ENCODE assay signal across 8 mouse cellular contexts in genomic region chr11:95414536-95415161, GRCm38 (mm10). TPM values are rescaled to one million over a fixed set of nuclear protein-coding genes. Genes with fewer than 3 reads are reported as not detected.
DNase-seq lines count a peak whose midpoint lies in the region; ATAC-seq lines count a peak whose summit lies in the region.

No protein-coding gene starts in this region.

- H3K4me2 ChIP-seq in embryonic facial prominence, embryonic 11.5 days (ENCODE audit: low read depth, low read length), result peak overlapping the region; percentile 68
- peak overlapping the region; percentile 83 for H3K4me2 ChIP-seq in midbrain, embryonic 11.5 days

- DNase-seq in 3134 (ENCODE audit: extremely low read depth, insufficient read length, low spot score), result peak; percentile 91
- DNase-seq in adrenal gland, postnatal 25 days, result peak; percentile 94
- DNase-seq in embryonic facial prominence, embryonic 11.5 days (ENCODE audit: low spot score), result peak; percentile 99
- DNase-seq in heart, adult 11 months, result peak; percentile 100
- DNase-seq in kidney, adult 11 months, result peak; percentile 93
- peak; percentile 99 for DNase-seq in left cerebral cortex, postnatal 4 days
- DNase-seq in midbrain, embryonic 11.5 days (ENCODE audit: low spot score, missing footprints), result peak; percentile 99
- DNase-seq in right cerebral cortex, postnatal 4 days, result peak; percentile 94

- H3K36me3 ChIP-seq in embryonic facial prominence, embryonic 11.5 days (replicated peaks; ENCODE audit: control insufficient read depth, insufficient read depth, low read depth, low read length), result no peaks in the 10 kb centered on the region
- H3K36me3 ChIP-seq in midbrain, embryonic 11.5 days (ENCODE audit: control insufficient read depth, insufficient read depth, low read length), result 0 out of 2 replicates have a peak, but pooled peaks cover 3% of the 10 kb centered on the region

- H3K27ac ChIP-seq in embryonic facial prominence, embryonic 11.5 days (replicated peaks; ENCODE audit: low read depth, low read length), result peak overlapping the region; percentile 78
- H3K27ac ChIP-seq in midbrain, embryonic 11.5 days (ENCODE audit: low read depth, low read length), result peak overlapping the region; percentile 91

- under 1% methylated on average over 28 of the region's 28 CpGs for WGBS in embryonic facial prominence, embryonic 11.5 days
- WGBS in midbrain, embryonic 11.5 days, result under 1% methylated on average over 28 of the region's 28 CpGs

- H3K4me3 ChIP-seq in embryonic facial prominence, embryonic 11.5 days (ENCODE audit: low read depth, low read length), result peak overlapping the region; percentile 50
- H3K4me3 ChIP-seq in midbrain, embryonic 11.5 days (ENCODE audit: low read depth, low read length), result peak overlapping the region; percentile 57

- peak overlapping the region; percentile 63 for H3K9ac ChIP-seq in embryonic facial prominence, embryonic 11.5 days (replicated peaks; ENCODE audit: low read length)
- peak overlapping the region; percentile 77 for H3K9ac ChIP-seq in midbrain, embryonic 11.5 days (ENCODE audit: low read length)

- no peaks in the 10 kb centered on the region for H3K9me3 ChIP-seq in embryonic facial prominence, embryonic 11.5 days (replicated peaks; ENCODE audit: control insufficient read depth, low read length)
- H3K9me3 ChIP-seq in midbrain, embryonic 11.5 days (ENCODE audit: control insufficient read depth, low read length), result no peaks in the 10 kb centered on the region

- H3K27me3 ChIP-seq in embryonic facial prominence, embryonic 11.5 days (ENCODE audit: control insufficient read depth, insufficient read depth, low read length), result no peaks in the 10 kb centered on the region
- peaks cover 6% of the 10 kb centered on the region; the same call in 1 of the 2 replicates for H3K27me3 ChIP-seq in midbrain, embryonic 11.5 days (ENCODE audit: control insufficient read depth, insufficient read depth, low read length)

- H3K4me1 ChIP-seq in embryonic facial prominence, embryonic 11.5 days (ENCODE audit: control insufficient read depth, insufficient read depth, low read length), result no peaks in the 10 kb centered on the region
- peaks cover 19% of the 10 kb centered on the region for H3K4me1 ChIP-seq in midbrain, embryonic 11.5 days (ENCODE audit: control insufficient read depth, insufficient read depth, low read length)

- intact Hi-C loops in left cerebral cortex, postnatal 4 days (cut with DNase I), result no loop called here

- peak; percentile 83 for ATAC-seq in embryonic facial prominence, embryonic 11.5 days (replicated peaks; ENCODE audit: insufficient number of reproducible peaks, low FRiP score, low TSS enrichment, low read depth)
- peak; percentile 92 for ATAC-seq in midbrain, embryonic 11.5 days (ENCODE audit: low FRiP score)

RNA-seq across cellular contexts. Expression of gene Spop, which starts 0.8 kb away (rescaled TPM):
- total RNA-seq in adrenal gland, postnatal 25 days (2021), result 131 and 144 TPM in 2 replicates
- 95.3 and 100 TPM in 2 replicates for polyA plus RNA-seq in embryonic facial prominence, embryonic 11.5 days (2014; fragmentation: Nextera tagmentation; extraction: Ambion mirVana)
- total RNA-seq in left cerebral cortex, postnatal 4 days (2021), result 100 to 1,000 TPM; 103 to 126 TPM
- 132 and 162 TPM in 2 replicates for polyA plus RNA-seq in midbrain, embryonic 11.5 days (2014; fragmentation: Nextera tagmentation; extraction: Ambion mirVana)

RNA-seq across cellular contexts. Expression of gene Slc35b1, which starts 30.2 kb away (rescaled TPM):
- 51.8 and 53.9 TPM in 2 replicates for total RNA-seq in adrenal gland, postnatal 25 days (2021)
- polyA plus RNA-seq in embryonic facial prominence, embryonic 11.5 days (2014; fragmentation: Nextera tagmentation; extraction: Ambion mirVana), result 125 and 134 TPM in 2 replicates
- total RNA-seq in left cerebral cortex, postnatal 4 days (2021), result 10 to 100 TPM; 85.9 to 87.2 TPM
- polyA plus RNA-seq in midbrain, embryonic 11.5 days (2014; fragmentation: Nextera tagmentation; extraction: Ambion mirVana), result 130 and 133 TPM in 2 replicates

Comparison
In these comparisons a context has a peak if more than half of its experiments do, and no peak if none do; other contexts are left out.
1. Peak in every context shown above with its lines: DNase-seq, ATAC-seq, H3K4me3 ChIP-seq and H3K27ac ChIP-seq.